Mouse (Mus musculus) kidney, postnatal 36 days (tissue): ENCODE measurements at regions not wholly inside any gene's neighbourhood (a gene's known extent, or its start where the extent isn't known, plus 50 kb on each side); places are given as distances from the start of the nearest gene placed in this dataset.

Experiments used
- DNase-seq, 2 experiments: peaks; one replicate each; pipeline ENCODE4 v3.0.0; 2021 to 2022; ENCODE audit warnings: mixed read lengths in 2 of 2

- DNase-seq, result no peak
Observed at GRCm38 (mm10) chr12:68680668-68681067, 478.3 kb downstream of the Rps29 start.

GRCm38 (mm10) chr12:68676096-68676775 is 482.8 kb downstream of the Rps29 start:
- DNase-seq, result peak; percentile 14 to 37

GRCm38 (mm10) chr12:68672011-68672410 is 487.0 kb downstream of the Rps29 start:
- DNase-seq, result no peak

- no peak for DNase-seq
Observed at GRCm38 (mm10) chr12:68645901-68646585, 512.9 kb downstream of the Rps29 start.

GRCm38 (mm10) chr12:68643671-68644070 is 515.3 kb downstream of the Rps29 start:
- DNase-seq, result no peak

- no peak for DNase-seq
Observed at GRCm38 (mm10) chr12:68632441-68632840, 526.5 kb downstream of the Rps29 start.

- DNase-seq, result no peak
Observed at GRCm38 (mm10) chr12:68618337-68618736, 540.6 kb downstream of the Rps29 start.

GRCm38 (mm10) chr12:68605417-68606000 is 553.5 kb downstream of the Rps29 start:
- no peak for DNase-seq

- DNase-seq, result no peak
Observed at GRCm38 (mm10) chr12:68604524-68605299, 554.3 kb downstream of the Rps29 start.

GRCm38 (mm10) chr12:68602682-68603081 is 556.3 kb downstream of the Rps29 start:
- no peak for DNase-seq

GRCm38 (mm10) chr12:68601366-68601765 is 557.6 kb downstream of the Rps29 start:
- DNase-seq, result peak in 1 of 2 experiments; percentile 6

- DNase-seq, result no peak
Observed at GRCm38 (mm10) chr12:68599681-68600596, 559.0 kb downstream of the Rps29 start.

- DNase-seq, result no peak
Observed at GRCm38 (mm10) chr12:68599016-68599616, 559.9 kb downstream of the Rps29 start.

- DNase-seq, result no peak
Observed at GRCm38 (mm10) chr12:68585524-68585872, 573.5 kb downstream of the Rps29 start.

GRCm38 (mm10) chr12:68584786-68585523 is 574.0 kb downstream of the Rps29 start:
- DNase-seq, result no peak

GRCm38 (mm10) chr12:68579909-68580308 is 579.1 kb downstream of the Rps29 start:
- no peak for DNase-seq

GRCm38 (mm10) chr12:68577453-68577852 is 581.5 kb downstream of the Rps29 start:
- DNase-seq, result no peak

- DNase-seq, result no peak
Observed at GRCm38 (mm10) chr12:68576855-68577254, 582.1 kb downstream of the Rps29 start.

GRCm38 (mm10) chr12:68554943-68555627 is 603.9 kb downstream of the Rps29 start:
- no peak for DNase-seq

GRCm38 (mm10) chr12:68554292-68554691 is 604.7 kb downstream of the Rps29 start:
- DNase-seq, result no peak
